Mouse (Mus musculus): ENCODE results near the gene Cwf19l1.
"Not testable (repeated sequence)": the region's sequence is repeated elsewhere in the genome, so short reads cannot be mapped to it uniquely, and the experiment has no call there.

The Cwf19l1 gene

GRCm38 (mm10) chr19:44135072-44135959, at the start of gene Cwf19l1:
Gene Cwf19l1 (minus strand): TSS chr19:44135876.
- peak; percentile 93 for DNase-seq (ENCODE audit: low spot score)

- no peak for DNase-seq (ENCODE audit: low spot score)
Observed at GRCm38 (mm10) chr19:44183968-44184367, 48.3 kb upstream of the Cwf19l1 start.

GRCm38 (mm10) chr19:44180502-44180901, 44.8 kb upstream of the Cwf19l1 start:
- peak; percentile 65 for DNase-seq (ENCODE audit: low spot score)

- no peak for DNase-seq (ENCODE audit: low spot score)
Observed at GRCm38 (mm10) chr19:44176741-44177140, 41.1 kb upstream of the Cwf19l1 start.

- DNase-seq (ENCODE audit: low spot score), result peak; percentile 92
Observed at GRCm38 (mm10) chr19:44174835-44175234, 39.2 kb upstream of the Cwf19l1 start.

DNA sequence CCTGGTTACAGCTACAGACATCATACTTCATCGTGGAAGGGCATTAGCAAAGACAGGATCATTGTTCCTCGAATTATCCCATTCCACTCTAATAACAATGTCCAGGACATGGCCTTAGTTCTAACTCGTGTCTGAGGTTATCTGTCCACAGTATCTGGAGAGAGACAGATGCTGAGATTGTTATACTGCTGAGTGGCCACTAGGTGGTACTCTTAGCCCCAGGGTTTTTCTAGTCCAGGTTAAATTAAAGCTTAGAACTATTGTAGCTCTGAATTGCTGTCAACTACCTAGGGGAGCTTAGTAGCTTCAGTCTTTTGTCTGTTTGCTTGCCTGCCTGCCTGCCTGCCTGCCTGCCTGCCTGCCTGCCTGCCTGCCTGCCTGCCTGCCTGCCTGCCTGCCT, 25.8 kb upstream of the Cwf19l1 start:
- DNase-seq (ENCODE audit: low spot score), result peak; percentile 64

DNA sequence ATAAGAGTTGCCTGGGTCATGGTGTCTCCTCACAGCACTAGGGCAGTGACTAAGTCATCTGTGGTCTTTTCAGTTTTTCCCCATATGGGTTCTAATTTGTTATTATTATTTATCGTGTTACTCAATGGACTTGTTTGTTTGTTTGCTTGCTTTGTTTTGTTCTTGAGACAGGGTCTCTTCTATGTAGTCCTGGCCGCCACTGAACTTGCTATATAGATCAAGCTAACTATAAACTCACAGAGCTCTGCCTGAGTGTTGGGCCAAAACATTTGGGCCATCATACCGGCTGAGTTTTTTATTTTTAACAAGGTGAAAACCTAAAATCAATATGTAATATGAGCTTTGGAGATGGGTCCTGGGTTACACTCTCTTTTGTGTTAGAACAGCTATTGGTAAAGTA, 23.7 kb upstream of the Cwf19l1 start:
- no peak for DNase-seq (ENCODE audit: low spot score)

DNA sequence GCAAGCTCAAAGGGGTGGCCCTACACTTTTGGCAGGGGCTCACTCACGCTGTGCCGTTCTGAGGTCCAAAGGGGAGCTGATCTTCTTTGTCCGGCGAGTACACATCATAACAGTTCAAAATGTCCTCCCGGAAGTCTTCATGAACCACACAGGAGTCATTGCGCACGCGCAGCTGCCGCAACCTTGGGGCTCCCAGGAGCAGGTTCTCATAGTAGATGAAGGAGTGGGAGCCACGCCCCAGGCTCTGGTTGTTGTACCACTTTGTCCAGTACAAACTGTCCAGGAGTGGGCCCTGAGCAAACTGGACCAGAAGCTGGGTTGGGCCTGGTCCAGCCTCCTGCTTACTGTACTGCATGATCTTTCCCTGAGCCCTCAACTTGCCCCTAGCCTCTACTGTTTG, 21.3 kb upstream of the Cwf19l1 start:
- no peak for DNase-seq (ENCODE audit: low spot score)

- no peak for DNase-seq (ENCODE audit: low spot score)
Observed at GRCm38 (mm10) chr19:44153781-44154180, 18.1 kb upstream of the Cwf19l1 start.

DNA sequence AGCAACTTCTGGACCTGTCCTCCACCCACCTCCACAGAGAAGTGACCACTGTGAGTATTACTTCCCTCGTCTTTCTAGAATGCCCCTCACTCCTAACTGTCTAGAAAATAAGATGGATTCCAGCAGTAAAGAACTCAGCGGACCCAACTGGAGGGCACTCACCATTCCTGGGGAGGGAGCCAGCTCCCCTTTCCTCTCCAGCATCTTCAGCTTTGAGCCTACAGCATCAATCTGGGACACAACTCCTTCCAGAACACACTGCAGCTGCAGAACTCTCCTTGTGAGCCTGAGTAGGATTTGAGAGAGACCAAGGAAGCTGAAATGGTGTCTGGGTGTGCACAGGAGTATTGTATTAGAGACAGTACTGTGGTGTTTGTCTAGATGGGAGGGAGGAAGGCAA, 13.3 kb upstream of the Cwf19l1 start:
- DNase-seq (ENCODE audit: low spot score), result no peak

- no peak for DNase-seq (ENCODE audit: low spot score)
Observed at GRCm38 (mm10) chr19:44148345-44148744, 12.7 kb upstream of the Cwf19l1 start.

DNA sequence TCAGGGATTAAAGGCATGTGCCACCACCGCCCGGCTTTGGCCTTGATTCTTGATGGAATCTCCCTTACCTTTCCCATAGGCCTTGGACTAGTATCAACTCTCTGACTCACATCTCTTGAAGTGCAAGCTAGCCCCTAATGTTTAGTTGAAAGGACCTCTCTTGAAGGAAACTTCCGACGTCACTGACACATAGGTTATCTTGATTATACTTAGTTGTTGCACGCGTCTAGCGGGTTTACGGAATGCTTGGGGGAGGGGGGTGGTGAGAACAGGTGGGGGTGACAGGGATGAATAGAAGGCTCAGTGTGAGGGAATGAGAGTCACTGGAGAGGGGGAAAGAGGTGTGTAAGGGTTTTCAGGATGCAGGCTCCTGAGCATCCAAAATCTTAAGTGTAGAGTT, 11.3 kb upstream of the Cwf19l1 start:
- no peak for DNase-seq (ENCODE audit: low spot score)

DNA sequence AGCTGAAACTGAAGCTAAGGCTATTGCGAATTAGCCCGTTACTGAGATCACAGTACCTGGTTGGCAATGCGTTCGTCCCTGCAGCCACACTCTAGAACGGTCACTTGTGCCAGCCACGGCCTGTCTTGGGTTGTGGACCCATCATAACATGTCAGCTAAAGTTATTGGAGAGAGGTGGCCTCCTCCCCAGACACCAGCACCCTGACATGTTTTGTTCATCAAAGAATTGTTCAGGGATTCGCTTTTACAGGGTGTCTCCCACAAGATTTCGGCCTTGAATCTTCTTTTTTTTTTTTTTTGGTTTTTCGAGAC, 10.8 kb upstream of the Cwf19l1 start:
- DNase-seq (ENCODE audit: low spot score), result no peak

DNA sequence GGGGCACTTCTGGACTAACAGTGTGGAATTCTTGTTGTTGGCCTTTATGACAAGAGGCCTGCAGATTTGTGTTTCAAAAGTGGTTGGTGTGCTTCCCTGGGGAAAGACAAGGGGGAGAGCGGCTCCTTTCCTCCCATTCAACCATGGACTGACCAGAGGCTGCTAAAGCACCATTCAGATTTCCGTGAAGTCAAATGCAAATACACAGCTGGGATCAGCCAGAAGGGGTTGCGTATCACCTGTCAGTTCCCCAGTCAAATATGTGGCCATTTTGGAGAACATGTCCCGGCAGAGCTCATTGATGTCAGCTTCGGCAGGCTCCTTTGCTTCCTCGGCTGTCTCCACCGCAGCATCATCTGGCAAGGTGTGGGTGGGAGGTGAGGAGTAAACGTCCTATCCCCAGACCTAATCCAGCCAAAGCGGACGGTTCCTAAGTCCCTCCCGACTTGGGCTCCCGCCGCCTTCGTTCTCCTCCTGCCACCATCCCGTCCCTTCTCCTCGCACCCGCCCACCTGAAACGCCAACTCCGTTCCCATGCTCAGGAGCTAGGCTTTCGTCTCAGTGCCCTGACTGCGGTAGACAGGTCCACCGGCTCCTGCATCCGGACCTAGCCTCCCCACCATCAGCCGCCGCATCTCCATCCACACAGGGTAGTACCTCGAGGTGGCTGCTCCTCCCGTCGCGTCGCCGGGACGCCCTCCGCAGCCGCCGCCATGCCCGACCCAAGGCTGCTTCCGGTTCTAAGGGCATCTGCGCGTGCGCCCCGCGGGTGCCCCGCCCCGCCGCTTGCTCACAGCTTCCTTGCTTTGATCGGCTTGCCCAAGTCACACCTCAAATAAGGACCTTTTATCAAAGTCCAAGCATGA, 10.3 kb upstream of the Cwf19l1 start, which contains the start of gene Bloc1s2:
Gene Bloc1s2, minus strand, starts transcription at position 745 of the 866 bp plus-strand sequence.
- peak; percentile 85 for DNase-seq (ENCODE audit: low spot score)

DNA sequence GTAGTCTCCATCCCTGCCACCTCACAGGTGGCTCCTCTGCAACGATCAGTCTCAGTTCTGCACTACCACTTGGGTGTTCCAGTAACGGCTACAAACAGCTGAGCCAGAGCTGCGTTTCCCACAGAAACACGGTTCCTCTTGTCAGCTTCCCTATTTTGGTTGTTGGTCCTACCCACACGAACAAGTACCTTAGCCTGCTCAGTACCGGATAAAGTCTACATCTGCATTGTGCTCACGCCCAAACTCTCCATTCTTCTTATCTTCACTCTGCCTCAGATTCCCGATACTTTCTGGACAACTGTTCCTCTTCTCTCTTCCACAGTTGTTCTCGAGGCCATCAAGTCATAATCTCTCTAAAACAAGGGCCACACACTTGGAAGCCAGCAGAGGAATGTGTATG, 8.7 kb upstream of the Cwf19l1 start:
- DNase-seq (ENCODE audit: low spot score), result no peak

- peak; percentile 20 for DNase-seq (ENCODE audit: low spot score)
Observed at GRCm38 (mm10) chr19:44135960-44136485, 347 bp upstream of the Cwf19l1 start.

DNA sequence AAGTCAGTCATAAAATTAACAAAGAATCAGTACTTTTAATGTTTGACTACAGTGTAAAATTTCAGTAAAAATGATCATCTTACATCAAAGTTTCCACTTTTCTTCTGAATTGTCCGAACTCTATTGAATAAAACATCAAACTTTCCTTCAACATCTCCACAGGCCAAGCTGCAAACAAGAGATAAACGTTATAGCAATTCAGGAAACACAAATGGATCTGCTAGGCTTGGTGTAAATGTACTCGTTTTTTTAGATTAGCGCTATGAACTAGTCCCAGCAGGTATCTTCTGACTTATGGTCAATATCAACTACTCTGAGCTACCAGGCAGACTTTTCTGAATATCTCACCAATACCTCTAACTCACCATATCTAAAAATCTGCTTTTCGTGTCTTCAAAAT, 2.8 kb downstream of the Cwf19l1 start:
- DNase-seq (ENCODE audit: low spot score), result no peak

- no peak for DNase-seq (ENCODE audit: low spot score)
Observed at GRCm38 (mm10) chr19:44128560-44128959, 7.1 kb downstream of the Cwf19l1 start.

- no peak for DNase-seq (ENCODE audit: low spot score)
Observed at GRCm38 (mm10) chr19:44127729-44128497, 7.8 kb downstream of the Cwf19l1 start.

GRCm38 (mm10) chr19:44121137-44121536, 14.5 kb downstream of the Cwf19l1 start:
- DNase-seq (ENCODE audit: low spot score), result no peak

DNA sequence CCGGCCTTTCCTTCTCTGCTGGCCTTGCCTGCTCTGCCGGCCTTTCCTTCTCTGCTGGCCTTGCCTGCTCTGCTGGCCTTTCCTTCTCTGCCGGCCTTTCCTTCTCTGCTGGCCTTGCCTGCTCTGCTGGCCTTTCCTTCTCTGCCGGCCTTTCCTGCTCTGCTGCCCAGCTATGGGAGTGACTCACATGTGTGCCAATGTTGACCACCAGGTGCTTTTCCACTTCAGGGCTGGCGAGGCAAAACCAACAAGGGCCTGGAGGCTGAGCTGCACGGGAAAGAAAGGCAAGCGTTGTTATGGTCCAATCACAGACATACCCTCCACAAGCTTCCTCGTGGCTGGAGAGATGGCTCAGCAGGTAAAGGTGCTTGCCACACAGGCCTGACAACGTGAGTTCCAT, 15.0 kb downstream of the Cwf19l1 start:
- DNase-seq (ENCODE audit: low spot score), result not testable (repeated sequence)

DNA sequence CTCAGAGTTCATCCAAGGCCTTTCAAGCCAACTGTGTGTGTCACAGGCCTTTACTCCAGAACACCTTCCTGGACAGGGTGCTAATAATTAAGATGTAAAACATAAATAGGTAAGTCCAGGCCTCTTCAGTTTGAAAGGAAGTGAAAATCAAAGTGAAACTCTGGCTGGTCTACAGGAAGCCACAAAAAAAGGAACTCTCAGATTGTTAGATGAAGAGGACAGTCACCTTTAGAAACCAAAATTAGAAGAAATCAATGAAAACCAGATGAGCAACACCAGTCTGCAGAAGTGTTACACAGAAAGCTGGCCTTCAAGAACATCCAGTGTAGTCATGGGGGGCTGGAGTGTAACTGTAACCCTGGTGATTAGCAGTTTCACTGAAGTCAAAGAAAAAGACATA, 17.9 kb downstream of the Cwf19l1 start:
- no peak for DNase-seq (ENCODE audit: low spot score)

Measured in adipocyte (in vitro differentiated cells).